Mouse (Mus musculus) small intestine, adult 2 months (tissue): ENCODE results near the gene H2-T23. TPM values are rescaled to one million over a fixed set of nuclear protein-coding genes. Genes with fewer than 3 reads are reported as not detected.
A peak's percentile ranks its signal among the peaks of the same experiment; 100 is the strongest.
"Not testable (repeated sequence)": the region's sequence is repeated elsewhere in the genome, so short reads cannot be mapped to it uniquely, and the experiment has no call there.

Experiments
- H3K27ac ChIP-seq: fragments of 200-500 bp; 2 replicates; pipeline ENCODE4 v1.5.1; 2012; ENCODE audit warnings: low read depth, low read length, control low read depth, inconsistent platforms; ENCODE audit not compliant: insufficient read depth
- H3K27me3 ChIP-seq: fragments of 200-500 bp; 2 replicates; pipeline ENCODE4 v1.6.1; 2012; ENCODE audit warnings: mild to moderate bottlenecking, moderate library complexity, low read length, inconsistent platforms; ENCODE audit not compliant: control insufficient read depth, insufficient read depth
- H3K36me3 ChIP-seq: fragments of 200-500 bp; 2 replicates; pipeline ENCODE4 v1.6.1; 2012; ENCODE audit warnings: mild to moderate bottlenecking, low read length, control low read depth, inconsistent platforms; ENCODE audit not compliant: control insufficient read depth, insufficient read depth
- H3K4me1 ChIP-seq: fragments of 200-500 bp; 2 replicates; pipeline ENCODE4 v1.6.1; 2012; ENCODE audit warnings: low read length, inconsistent platforms, mixed read lengths; ENCODE audit not compliant: control insufficient read depth, insufficient read depth, insufficient read length
- H3K4me3 ChIP-seq: fragments of 200-500 bp; 2 replicates; pipeline ENCODE4 v1.5.1; 2012; ENCODE audit warnings: low read depth, mild to moderate bottlenecking, control low read depth, inconsistent platforms, low read length, moderate library complexity
- CTCF ChIP-seq: fragments of 200-500 bp; IDR thresholded peaks from 2 replicates; pipeline ENCODE4 v1.5.1; 2012; ENCODE audit warnings: low read depth, mild to moderate bottlenecking, control low read depth, inconsistent platforms, low read length, moderate library complexity, mixed read lengths; ENCODE audit not compliant: insufficient replicate concordance, insufficient read length; ENCODE audit errors: extremely low read depth
- POLR2A ChIP-seq: fragments of 200-500 bp; IDR thresholded peaks from 2 replicates; pipeline ENCODE4 v1.6.1; 2012; ENCODE audit warnings: low read depth, mild to moderate bottlenecking, control low read depth, inconsistent platforms, low read length, moderate library complexity
- WGBS: fragments of 180-500 bp; shearing (Covaris S2); methylation state at CpG from one replicate; pipeline ENCODE4 v1.1.7; 2018; 5-methylcytosine and 5-hydroxymethylcytosine counted together
- polyA plus RNA-seq: library from polyadenylated mRNA; depleted of rRNA; stranded (reverse); fragments of >200 nt; gene quantifications from 2 replicates; pipeline ENCODE4 v1.2.3, GENCODE M21; 2012; rRNA removed

H2-T23 gene
- polyA plus RNA-seq: 268 and 784 TPM in 2 replicates

DNA sequence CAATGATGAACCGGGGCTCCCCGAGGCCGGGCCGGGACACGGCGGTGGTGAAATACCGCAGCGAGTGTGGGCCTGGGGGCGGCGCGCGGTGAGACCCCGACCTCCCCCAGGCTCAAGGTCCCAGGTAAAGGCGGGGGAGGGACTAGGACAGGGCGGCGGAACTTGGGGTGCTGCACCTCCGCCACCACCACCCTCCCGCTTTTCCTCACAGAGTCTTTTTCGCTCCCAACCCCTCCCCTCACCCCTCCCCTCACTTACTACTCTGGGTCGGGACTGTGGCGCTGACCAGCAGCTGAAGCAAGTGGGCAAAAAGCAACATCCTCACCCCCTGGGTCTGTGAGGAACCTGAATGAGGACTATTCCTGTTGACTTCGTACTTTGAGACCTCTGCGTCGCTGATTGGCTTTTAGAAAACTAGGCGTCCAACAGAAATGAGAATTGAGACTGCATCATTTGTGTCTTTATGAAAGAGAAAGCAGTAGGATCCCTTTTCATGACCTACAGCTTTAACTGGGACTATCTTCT, at the start of gene H2-T23:
Gene H2-T23, minus strand, starts transcription at position 505 of the 525 bp plus-strand sequence.
- WGBS: under 1% methylated on average over 25 of the region's 25 CpGs

DNA sequence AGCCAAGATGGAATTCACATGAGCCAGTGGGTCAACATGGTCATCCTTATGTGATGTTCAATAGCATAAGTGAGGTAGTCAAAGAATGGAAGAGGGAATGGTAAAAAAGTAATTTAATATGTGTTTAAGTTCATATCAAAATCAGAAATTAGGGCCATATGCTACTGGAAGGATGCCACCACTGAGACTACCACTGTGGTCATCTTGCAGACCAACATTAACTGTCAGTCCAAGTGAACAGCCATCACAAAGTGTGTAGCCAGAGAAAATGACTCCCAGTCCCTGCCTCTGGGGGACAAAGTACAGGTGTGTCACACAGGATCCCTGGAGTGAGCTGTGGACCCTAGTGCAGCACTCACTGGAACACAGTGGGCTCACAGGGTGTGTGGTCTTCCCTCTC, 49.2 kb upstream of the H2-T23 start:
- not testable (repeated sequence) for H3K36me3 ChIP-seq, H3K27me3 ChIP-seq, H3K27ac ChIP-seq, H3K4me3 ChIP-seq, H3K4me1 ChIP-seq

More for the DNA sequence above, at the start of gene H2-T23:
- H3K27ac ChIP-seq: peak within 1 kb of the TSS; percentile 78
- H3K36me3 ChIP-seq: peaks cover 13% of the 10 kb centered on the region
- TF ChIP-seq POLR2A: peak; percentile 90
- H3K4me3 ChIP-seq: peak within 1 kb of the TSS; percentile 72
- not testable (repeated sequence) for H3K27me3 ChIP-seq, H3K4me1 ChIP-seq

DNA sequence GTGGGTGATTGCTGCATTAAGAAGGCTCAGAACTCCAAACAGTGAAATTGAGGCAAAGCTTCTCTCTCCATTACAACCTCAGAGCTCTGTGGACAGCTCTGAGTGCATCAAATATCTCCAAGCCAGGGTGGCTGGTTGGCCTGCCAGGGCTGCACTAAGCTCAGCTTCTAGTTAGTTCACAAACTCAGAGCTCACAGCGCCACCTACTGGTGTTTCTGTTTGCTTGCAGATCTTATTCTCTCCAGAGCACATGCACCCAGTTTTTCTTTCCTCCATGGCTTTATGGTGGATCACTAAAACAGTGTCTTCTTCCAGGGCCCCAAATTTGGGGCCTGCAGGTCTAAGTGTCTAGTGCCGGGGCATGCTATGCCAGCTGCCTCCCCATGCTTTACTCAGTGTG, 28.2 kb upstream of the H2-T23 start:
- TF ChIP-seq CTCF (peak; percentile 72; the same call in 1 of the 2 replicates), POLR2A (no peak)
- Histone ChIP-seq H3K36me3 (0 out of 2 replicates have a peak, but pooled peaks cover 2% of the 10 kb centered on the region), H3K4me1 (peaks cover 7% of the 10 kb centered on the region), H3K4me3 (no peak overlapping the region), H3K27ac (no peak overlapping the region), H3K27me3 (no peaks in the 10 kb centered on the region)
- WGBS: 24% methylated on average over 2 of the region's 2 CpGs

DNA sequence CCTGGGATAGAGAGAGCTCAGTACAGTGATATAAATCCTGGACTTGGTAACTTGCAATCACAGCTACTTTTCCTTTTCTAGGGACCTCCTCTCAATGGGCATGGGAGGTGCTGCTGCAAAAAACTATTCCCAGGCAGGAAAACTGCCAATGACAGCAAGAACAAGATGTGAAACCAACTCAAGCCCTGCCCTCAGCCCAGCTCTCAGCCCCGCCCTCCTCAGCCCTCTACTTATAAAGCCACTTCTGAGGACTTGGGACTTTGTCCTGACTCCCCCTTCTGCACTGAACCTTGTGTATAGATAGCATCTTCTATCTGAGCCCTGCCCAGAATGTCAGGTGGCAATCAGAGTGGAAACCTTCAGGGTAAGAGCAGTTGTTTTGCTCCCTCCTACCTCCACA, 25.7 kb upstream of the H2-T23 start, which contains the start of gene Gm11127:
Gene Gm11127, minus strand, starts transcription at position 10 of the 400 bp plus-strand sequence.
- H3K36me3 ChIP-seq, H3K27me3 ChIP-seq, H3K4me1 ChIP-seq: not testable (repeated sequence)
- Histone ChIP-seq H3K4me3 (peak within 1 kb of the TSS; percentile 69), H3K27ac (peak within 1 kb of the TSS; percentile 91)
- WGBS: 16% methylated on average over 1 of the region's 1 CpGs

DNA sequence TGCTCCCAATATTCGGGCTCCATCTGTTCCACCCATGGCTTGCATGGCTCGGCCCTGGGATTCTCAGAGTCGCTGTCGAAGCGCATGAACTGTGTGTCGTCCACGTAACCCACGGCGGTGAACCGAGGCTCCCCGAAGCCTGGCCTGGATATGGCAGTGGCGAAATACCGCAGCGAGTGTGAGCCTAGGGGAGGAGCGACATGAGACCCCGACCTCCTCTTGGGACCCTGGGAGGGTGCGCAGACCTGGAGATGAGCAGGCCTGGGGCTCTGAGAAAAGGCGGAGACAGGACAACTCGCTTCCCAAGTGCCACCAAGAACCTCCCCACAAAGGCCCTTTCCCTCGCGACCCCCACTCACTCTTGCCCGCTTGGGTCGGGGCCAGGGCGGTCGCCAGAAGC, 25.3 kb upstream of the H2-T23 start:
- H3K4me1 ChIP-seq: not testable (repeated sequence)
- WGBS: 90% methylated on average over 25 of the region's 25 CpGs

DNA sequence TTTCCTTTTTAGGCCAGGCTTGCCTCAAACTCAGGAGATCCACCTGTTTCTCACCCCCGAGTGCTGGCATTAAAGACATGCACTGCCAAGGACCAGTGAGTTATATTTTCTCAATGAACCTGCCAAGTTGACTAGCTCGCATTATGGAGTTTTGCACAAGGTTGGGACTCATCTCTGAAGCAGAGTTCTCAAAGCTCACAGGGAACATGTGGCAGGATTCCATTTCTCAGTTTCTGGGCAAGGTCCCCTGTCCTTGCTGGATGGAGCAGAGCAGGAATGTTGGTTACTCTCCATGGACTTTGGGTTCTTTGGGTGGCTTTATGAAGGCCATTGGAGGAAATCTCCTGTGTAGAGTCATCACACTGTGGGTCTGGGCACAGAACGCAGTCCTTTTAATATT, 10.6 kb upstream of the H2-T23 start:
- H3K4me3 ChIP-seq: peak overlapping the region; percentile 61
- 48% methylated on average over 3 of the region's 3 CpGs for WGBS
- no peaks in the 10 kb centered on the region for H3K27me3 ChIP-seq
- TF ChIP-seq POLR2A (no peak), CTCF (no peak)
- H3K4me1 ChIP-seq: peaks cover 2% of the 10 kb centered on the region; the same call in 1 of the 2 replicates
- H3K36me3 ChIP-seq: no peaks in the 10 kb centered on the region; the same call in 1 of the 2 replicates
- peak overlapping the region; percentile 78 for H3K27ac ChIP-seq

More for the DNA sequence above, 25.3 kb upstream of the H2-T23 start:
- not testable (repeated sequence) for H3K27me3 ChIP-seq, H3K36me3 ChIP-seq
- H3K4me3 ChIP-seq: peak overlapping the region; percentile 69
- peak overlapping the region; percentile 91 for H3K27ac ChIP-seq

DNA sequence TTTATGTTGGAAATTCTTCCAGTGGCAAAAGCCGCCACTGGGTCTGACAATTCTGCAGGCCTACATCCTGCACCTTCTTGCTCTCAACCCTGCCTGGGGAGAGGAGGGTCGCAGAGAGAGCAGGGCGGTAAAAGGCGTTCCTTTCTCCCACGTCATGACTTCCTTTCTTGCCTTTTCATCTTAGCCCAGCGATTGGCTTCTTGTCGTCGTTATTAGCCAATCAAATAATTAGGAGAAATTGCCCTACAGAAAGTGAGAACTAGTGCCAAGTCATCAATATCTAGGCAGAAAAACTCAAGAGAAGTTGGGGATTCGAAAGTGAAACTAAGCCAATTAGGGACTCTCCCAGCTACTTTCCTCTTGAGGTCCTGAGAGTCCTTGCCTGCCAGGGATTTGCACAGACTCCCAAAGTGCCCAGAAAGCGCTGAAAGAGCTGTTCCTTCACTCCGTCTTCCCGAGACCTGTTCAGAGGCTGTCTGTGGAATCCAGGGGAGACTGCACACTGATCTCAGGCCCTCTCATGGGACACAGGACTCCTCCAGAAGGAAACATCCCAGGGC, 10.0 kb upstream of the H2-T23 start, which contains the start of the genes H2-T22 and Gm6034:
Gene H2-T22, minus strand, starts transcription at position 138 of the 560 bp plus-strand sequence.
Gene Gm6034, plus strand, starts transcription at position 352 of the 560 bp plus-strand sequence.
- peak within 1 kb of the TSS; percentile 78 for H3K27ac ChIP-seq
- H3K36me3 ChIP-seq, H3K4me1 ChIP-seq, H3K27me3 ChIP-seq: not testable (repeated sequence)
- under 1% methylated on average over 12 of the region's 12 CpGs for WGBS
- TF ChIP-seq POLR2A: peak; percentile 83
- H3K4me3 ChIP-seq: peak within 1 kb of the TSS; percentile 68

DNA sequence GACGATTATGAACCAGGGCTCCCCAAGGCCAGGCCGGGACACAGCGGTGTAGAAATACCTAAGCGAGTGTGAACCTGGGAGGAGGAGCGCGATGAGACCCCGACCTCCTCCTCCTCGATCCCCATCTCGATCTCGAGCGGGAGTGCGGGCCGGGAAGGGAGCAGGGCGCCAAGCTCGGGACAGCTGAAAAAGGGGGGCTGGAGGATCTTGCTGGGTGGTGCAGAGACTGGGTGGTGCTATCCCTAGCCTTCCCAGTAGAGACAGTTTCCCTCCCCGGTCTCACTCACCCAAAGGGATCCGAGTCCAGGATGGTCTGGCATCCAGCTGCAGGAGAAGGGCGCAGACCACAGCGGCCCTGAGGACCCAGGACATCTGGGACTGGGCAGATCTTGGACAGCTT, 9.4 kb upstream of the H2-T23 start:
- Histone ChIP-seq H3K4me3 (peak overlapping the region; percentile 68), H3K27ac (peak overlapping the region; percentile 40)
- H3K27me3 ChIP-seq, H3K36me3 ChIP-seq, H3K4me1 ChIP-seq: not testable (repeated sequence)
- WGBS: 2% methylated on average over 19 of the region's 19 CpGs

DNA sequence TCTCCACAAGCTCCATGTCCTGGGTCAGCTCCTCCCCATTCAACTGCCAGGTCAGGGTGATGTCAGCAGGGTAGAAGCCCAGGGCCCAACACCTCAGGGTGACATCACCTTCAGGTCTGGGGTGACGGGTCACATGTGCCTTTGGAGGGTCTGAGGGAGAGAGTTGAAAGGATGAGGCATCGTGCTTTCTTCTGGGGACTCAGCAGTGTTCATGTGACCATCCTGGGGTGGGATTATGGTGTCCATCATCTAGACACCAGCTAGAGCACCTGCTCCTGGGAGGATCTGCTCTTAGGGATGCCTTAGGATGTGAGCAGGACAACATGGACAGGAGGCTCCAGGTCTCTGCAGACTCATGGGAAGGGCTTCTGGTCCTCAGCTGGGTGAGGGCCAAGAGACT, 7.9 kb upstream of the H2-T23 start:
- not testable (repeated sequence) for H3K27me3 ChIP-seq, H3K4me3 ChIP-seq, H3K36me3 ChIP-seq, H3K27ac ChIP-seq, H3K4me1 ChIP-seq
- WGBS: 90% methylated on average over 2 of the region's 2 CpGs

DNA sequence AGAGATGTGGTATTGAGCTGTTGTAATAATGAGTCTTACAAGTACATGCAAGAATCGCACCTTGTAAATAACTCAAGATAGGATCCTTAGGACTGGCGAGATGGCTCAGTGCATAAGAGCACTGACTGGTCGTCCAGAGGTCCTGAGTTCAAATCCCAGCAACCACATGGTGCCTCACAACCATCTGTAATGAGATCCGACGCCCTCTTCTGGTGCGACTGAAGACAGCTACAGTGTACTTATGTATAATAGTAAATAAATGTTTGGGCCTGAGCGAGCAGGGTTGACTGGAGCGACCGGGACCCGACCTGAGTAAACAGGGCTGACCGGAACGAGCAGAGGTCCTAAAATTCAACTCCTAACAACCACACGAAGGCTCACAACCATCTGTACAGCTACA, 3.5 kb upstream of the H2-T23 start:
- not testable (repeated sequence) for H3K4me3 ChIP-seq, H3K27ac ChIP-seq, H3K27me3 ChIP-seq, H3K4me1 ChIP-seq
- WGBS: 87% methylated on average over 13 of the region's 13 CpGs
- H3K36me3 ChIP-seq: peaks cover 11% of the 10 kb centered on the region
